Mouse (Mus musculus) C3H10T1/2 (cell line): ENCODE results near the gene 4933436I01Rik. TPM values are rescaled to one million over a fixed set of nuclear protein-coding genes. Genes with fewer than 3 reads are reported as not detected.

Experiments
- polyA plus RNA-seq, 2 experiments: library from polyadenylated mRNA; unstranded; fragments of >200 nt; fragmentation: generic; extraction: Trizol; gene quantifications; one replicate each; pipeline ENCODE4 v1.2.1; 2012; ENCODE audit warnings: missing spikeins in 2 of 2

Gene 4933436I01Rik
- not detected for polyA plus RNA-seq

DNA sequence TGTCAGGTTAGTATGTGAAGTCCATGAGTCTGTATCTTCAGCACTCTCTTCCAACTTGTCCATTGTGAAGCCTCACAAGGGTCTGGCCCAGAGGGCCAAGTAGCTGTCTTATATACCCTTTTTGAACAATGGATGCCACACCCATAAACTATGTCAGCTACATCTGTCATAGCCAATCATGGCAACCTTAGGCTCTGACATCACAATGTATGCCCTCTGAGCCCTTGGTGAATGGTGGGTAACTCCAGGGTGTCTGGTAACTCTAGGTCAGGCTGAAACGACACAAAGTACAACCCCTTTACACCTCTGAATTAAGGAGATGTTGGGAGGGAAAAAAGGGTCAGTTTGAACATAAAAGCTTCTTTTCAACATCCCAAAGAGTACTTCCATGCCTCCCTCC lies at the start of gene 4933436I01Rik:
Gene 4933436I01Rik, minus strand, starts transcription at position 101 of the 400 bp plus-strand sequence.

Other genes starting within 250 kb of the 4933436I01Rik start
- gene Gm1140, start 227.9 kb downstream of the 4933436I01Rik start, polyA plus RNA-seq: not detected
- not detected for gene Gm14692, start 225.8 kb downstream of the 4933436I01Rik start, polyA plus RNA-seq